Mouse (Mus musculus): Measurements from ENCODE around the gene Arpc3. TPM values are rescaled to one million over a fixed set of nuclear protein-coding genes. Genes with fewer than 3 reads are reported as not detected.
"Not testable (repeated sequence)": the region's sequence is repeated elsewhere in the genome, so short reads cannot be mapped to it uniquely, and the experiment has no call there.

The Arpc3 gene
- polyA plus RNA-seq, 1 experiment: 294 TPM

DNA sequence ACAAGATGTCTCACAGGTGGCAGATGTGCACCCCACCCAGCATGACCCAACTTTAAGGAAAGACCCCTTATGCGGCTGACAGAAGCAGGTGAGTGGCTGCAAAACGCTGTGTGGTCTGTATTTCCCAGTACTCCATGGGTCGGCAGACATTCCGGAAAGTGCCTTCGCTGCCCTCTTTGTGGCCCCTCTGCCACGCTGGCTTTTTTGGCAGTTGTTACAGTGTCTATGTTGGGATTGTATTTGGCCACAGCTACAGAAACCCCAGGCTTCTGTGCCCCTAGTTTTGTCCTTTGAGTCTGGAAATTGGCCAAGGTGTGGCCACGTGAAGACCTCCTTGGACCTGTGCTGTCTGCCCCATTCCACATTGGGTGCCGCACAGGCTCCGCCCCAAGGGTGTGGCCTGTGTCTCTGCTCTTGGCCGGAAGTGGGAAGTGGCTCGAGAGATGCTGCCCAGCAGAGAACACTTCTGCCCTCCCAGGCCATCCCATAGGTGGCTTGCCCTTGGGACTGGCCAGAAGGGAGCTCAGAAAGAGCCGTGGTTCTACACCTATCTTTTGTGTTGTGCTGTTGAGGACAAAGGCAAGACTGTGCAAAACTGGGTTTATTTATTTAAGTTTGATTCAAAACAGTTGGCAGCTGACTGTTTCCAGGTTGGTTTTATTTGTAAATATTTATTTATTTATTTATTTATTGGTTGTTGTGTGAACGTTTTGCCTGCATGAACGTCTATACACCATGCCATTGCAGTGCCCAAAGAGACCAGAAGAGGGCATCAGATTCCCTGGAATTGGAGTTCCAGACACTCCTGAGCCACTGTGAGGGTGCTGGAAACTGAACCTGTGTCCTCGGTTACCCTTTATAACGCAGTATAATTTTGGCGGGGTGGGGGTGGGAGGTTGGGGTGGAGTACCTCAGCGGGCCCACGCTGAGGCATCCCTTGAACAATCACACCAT is 18.3 kb downstream of the Arpc3 start:
- no peak for TF ChIP-seq CTCF (IDR thresholded peaks at IDR 0.05; ENCODE audit: extremely low read depth, insufficient read depth, low read length)
- no peak for TF ChIP-seq POLR2A (IDR thresholded peaks at IDR 0.05; ENCODE audit: extremely low read depth, insufficient read depth, low read length)
- no peak overlapping the region for H3K4me3 ChIP-seq (ENCODE audit: insufficient read depth, low read length)
- no peaks in the 10 kb centered on the region for H3K4me1 ChIP-seq (ENCODE audit: control insufficient read depth, insufficient read depth, low read length)
- H3K27ac ChIP-seq (ENCODE audit: insufficient read depth, low read length): no peak overlapping the region

DNA sequence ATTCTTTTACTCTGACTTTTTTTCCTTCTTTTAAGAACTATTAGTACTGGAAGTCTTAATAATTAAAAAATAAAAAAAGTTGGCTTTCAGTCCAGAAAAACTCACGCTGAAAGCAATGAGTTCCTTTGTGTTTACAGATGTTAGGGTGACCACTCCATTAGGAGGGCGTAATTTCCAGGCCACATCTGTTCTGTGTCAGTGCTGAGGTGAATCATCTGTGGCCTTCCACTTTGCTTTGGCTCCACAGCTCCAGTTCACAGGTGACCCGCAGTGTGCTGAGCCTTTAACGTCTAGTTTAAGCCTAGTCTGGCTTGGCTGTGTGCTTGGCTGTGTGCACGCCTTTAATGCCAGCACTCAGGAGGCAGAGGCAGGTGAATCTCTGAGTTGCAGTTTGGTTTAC is 20.2 kb downstream of the Arpc3 start:
- H3K4me1 ChIP-seq (ENCODE audit: control insufficient read depth, insufficient read depth, low read length): no peaks in the 10 kb centered on the region
- no peak overlapping the region for H3K27ac ChIP-seq (ENCODE audit: insufficient read depth, low read length)
- no peak overlapping the region for H3K4me3 ChIP-seq (ENCODE audit: insufficient read depth, low read length)
- TF ChIP-seq POLR2A (IDR thresholded peaks at IDR 0.05; ENCODE audit: extremely low read depth, insufficient read depth, low read length) (no peak), CTCF (IDR thresholded peaks at IDR 0.05; ENCODE audit: extremely low read depth, insufficient read depth, low read length) (no peak)

DNA sequence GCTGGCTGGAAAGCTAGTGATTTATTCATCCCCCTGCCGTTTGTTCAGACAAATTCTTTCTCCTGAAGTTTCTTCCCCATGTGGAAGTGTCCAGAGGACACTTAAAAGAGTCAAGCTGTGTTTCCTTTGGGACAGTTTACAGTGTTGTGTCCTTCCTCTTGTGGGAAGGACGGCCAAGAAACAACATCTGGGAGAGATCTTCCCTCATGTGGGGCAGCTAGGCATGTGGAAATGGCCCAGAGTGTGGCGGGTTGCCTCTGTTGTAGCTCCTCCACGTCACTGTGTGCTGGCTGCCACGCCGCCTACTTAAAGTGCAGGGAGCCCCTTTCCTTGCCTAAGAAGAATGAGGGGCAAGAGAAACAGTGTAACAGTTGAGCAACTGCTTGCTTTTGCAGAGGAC is 21.1 kb downstream of the Arpc3 start:
- Histone ChIP-seq H3K4me3 (ENCODE audit: insufficient read depth, low read length) (no peak overlapping the region), H3K27ac (ENCODE audit: insufficient read depth, low read length) (no peak overlapping the region), H3K4me1 (ENCODE audit: control insufficient read depth, insufficient read depth, low read length) (no peaks in the 10 kb centered on the region)
- TF ChIP-seq CTCF (IDR thresholded peaks at IDR 0.05; ENCODE audit: extremely low read depth, insufficient read depth, low read length): no peak
- no peak for TF ChIP-seq POLR2A (IDR thresholded peaks at IDR 0.05; ENCODE audit: extremely low read depth, insufficient read depth, low read length)

DNA sequence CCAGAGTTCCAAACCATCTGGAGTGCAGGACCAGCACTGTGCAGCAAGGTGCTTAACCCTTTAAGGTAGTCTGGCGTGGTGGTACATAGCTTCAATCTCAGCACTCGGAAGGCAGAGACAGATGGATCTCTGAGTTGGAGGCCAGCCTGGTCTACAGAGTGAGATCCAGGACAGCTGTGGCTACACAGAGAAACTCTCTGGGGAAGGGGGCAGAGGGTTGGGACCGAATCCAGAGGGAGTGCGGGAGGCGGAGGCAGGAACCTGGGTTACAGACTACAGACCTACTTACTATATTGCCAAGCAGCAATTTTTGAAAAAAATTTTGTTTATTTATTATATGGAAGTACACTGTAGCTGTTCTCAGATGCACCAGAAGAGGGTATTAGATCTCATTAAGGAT is 22.7 kb downstream of the Arpc3 start:
- Histone ChIP-seq H3K4me1 (ENCODE audit: control insufficient read depth, insufficient read depth, low read length) (no peaks in the 10 kb centered on the region), H3K27ac (ENCODE audit: insufficient read depth, low read length) (no peak overlapping the region), H3K4me3 (ENCODE audit: insufficient read depth, low read length) (no peak overlapping the region)
- no peak for TF ChIP-seq POLR2A (IDR thresholded peaks at IDR 0.05; ENCODE audit: extremely low read depth, insufficient read depth, low read length)
- no peak for TF ChIP-seq CTCF (IDR thresholded peaks at IDR 0.05; ENCODE audit: extremely low read depth, insufficient read depth, low read length)

DNA sequence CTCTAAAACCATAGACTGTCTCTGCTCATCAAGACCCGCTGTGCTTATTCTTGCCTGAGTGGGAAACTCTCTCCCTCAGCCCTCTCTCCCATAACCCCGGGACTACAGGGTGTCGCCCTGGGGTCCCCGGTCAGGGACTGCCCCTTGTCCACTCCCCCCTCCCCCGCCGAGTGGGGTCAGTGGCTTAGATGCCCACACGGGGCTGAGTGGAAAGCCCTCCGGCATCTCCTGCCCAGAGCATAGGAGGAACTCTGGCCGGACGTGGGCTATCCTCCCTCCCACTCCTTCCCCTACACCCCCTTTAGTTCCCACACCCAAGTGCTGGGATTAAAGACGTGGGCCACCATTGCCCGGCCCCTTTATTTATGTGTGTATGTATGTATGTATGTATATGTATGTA is 23.8 kb downstream of the Arpc3 start:
- Histone ChIP-seq H3K4me3 (ENCODE audit: insufficient read depth, low read length) (no peak overlapping the region), H3K27ac (ENCODE audit: insufficient read depth, low read length) (no peak overlapping the region), H3K4me1 (ENCODE audit: control insufficient read depth, insufficient read depth, low read length) (no peaks in the 10 kb centered on the region)
- TF ChIP-seq CTCF (IDR thresholded peaks at IDR 0.05; ENCODE audit: extremely low read depth, insufficient read depth, low read length) (no peak), POLR2A (IDR thresholded peaks at IDR 0.05; ENCODE audit: extremely low read depth, insufficient read depth, low read length) (no peak)

DNA sequence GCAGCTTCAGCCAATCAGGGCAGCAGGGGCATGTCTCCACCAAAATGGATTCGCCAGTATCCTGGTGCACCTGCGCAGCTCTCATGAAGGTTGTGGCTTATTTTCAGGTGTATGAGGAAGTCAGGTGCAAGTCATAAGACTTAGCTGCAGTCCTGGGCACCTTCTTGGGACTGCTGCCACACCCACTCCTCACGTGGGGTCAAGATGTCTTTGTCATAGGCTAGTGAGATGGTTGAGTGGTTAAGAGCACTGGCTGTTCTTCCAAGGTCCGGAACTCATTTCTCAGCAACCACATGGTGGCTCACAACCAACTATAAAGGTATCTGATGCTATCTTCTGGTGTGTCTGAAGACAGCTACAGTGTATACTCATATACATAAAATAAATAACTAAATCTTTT is 29.0 kb downstream of the Arpc3 start:
- H3K4me1 ChIP-seq (ENCODE audit: control insufficient read depth, insufficient read depth, low read length); H3K4me3 ChIP-seq (ENCODE audit: insufficient read depth, low read length); H3K27ac ChIP-seq (ENCODE audit: insufficient read depth, low read length): not testable (repeated sequence)

DNA sequence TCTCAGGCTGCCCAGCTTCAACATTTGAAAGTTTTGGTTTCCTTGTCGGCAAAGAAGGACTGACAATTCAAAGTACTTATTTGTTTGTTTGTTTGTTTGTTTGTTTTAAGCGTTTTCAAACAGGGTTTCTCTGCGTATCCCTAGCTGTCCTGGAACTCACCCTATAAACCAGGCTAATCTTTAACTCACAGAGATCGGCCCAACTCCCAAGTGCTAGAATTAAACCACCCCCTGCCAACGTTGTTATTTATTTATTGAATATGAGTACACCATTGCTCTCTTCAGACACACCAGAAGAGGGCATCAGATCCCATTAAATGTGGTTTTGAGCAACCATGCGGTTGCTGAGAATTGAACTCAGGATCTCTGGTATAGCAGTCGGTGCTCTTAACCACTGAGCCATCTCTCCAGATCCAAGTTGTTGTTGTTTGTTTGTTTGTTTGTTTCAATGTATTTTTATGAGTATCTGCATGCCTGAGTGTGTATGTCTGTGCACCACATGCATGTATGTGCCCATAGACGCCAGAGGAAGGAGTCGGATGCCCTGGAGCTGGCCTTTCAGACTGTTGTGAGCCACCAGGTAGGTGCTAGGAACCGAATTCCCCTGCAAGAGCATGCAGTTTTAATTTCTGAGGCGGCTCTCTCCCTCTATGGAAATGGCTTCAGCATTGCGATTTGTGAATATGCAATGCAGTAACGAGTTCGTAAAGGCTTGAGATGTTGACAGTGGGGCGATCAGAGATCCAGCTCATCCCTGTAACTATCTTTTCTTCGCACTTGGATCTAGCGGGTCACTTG is 29.8 kb downstream of the Arpc3 start, which contains the start of gene Anapc7:
Gene Anapc7 (plus strand): TSS at position 423 of the 798 bp plus-strand sequence.
- TF ChIP-seq POLR2A (IDR thresholded peaks at IDR 0.05; ENCODE audit: extremely low read depth, insufficient read depth, low read length): no peak
- no peak for TF ChIP-seq CTCF (IDR thresholded peaks at IDR 0.05; ENCODE audit: extremely low read depth, insufficient read depth, low read length)

DNA sequence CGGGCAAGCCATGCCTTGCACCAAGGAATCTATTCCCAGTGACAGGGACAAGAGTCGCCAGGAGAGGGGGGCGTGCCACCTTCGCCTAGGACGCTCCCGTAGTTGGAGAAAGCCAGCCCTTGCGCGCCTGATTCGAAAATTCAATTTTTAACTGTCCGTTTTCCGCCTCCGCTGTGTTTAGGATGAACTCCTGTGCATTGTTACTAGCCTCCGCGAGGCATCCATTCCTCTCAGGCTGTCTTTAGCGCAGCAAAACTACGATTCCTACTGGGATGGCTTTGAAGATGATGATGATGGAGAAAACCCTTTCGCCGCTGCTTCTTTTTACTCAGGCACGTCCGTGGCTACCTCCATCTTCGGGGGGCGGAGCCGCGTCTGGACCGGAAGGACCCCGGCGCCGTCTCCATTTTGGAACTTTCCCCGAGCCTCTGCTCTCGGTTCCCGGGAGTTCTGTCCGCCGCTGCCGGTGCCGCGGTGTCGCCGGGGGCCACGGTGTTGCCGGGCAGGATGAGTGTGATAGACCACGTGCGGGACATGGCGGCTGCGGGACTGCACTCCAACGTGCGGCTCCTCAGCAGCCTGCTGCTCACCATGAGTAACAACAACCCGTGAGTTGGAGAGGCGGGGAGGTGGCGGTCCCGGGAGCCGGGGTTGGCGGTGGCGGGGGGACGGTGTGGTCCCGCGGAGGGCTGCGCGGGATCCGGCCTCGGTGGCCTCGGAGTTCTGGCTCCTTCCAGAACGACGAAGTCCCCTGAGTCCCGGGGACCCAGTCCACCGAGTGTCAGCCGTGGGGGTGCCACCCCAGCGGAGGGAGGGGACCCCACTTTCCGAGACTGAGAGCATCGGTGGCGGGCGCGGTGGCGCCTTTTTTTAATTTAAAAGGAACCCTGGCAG is 30.6 kb downstream of the Arpc3 start:
- 0 out of 2 replicates have a peak, but pooled peaks have one; percentile 43 for TF ChIP-seq POLR2A (IDR thresholded peaks at IDR 0.05; ENCODE audit: extremely low read depth, insufficient read depth, low read length)
- 0 out of 2 replicates have a peak, but pooled peaks have one; percentile 0 for TF ChIP-seq CTCF (IDR thresholded peaks at IDR 0.05; ENCODE audit: extremely low read depth, insufficient read depth, low read length)
- H3K27ac ChIP-seq (ENCODE audit: insufficient read depth, low read length): 0 out of 2 replicates have a peak overlapping the region, but pooled peaks have one; percentile 26
- H3K4me3 ChIP-seq (ENCODE audit: insufficient read depth, low read length): peak overlapping the region; percentile 70
- peaks cover 2% of the 10 kb centered on the region; the same call in 1 of the 2 replicates for H3K4me1 ChIP-seq (ENCODE audit: control insufficient read depth, insufficient read depth, low read length)

More for the DNA sequence above, 29.8 kb downstream of the Arpc3 start, which contains the start of gene Anapc7:
- peaks cover 2% of the 10 kb centered on the region; the same call in 1 of the 2 replicates for H3K4me1 ChIP-seq (ENCODE audit: control insufficient read depth, insufficient read depth, low read length)
- 0 out of 2 replicates have a peak within 1 kb of the TSS, but pooled peaks have one; percentile 26 for H3K27ac ChIP-seq (ENCODE audit: insufficient read depth, low read length)
- H3K4me3 ChIP-seq (ENCODE audit: insufficient read depth, low read length): peak within 1 kb of the TSS; percentile 70

DNA sequence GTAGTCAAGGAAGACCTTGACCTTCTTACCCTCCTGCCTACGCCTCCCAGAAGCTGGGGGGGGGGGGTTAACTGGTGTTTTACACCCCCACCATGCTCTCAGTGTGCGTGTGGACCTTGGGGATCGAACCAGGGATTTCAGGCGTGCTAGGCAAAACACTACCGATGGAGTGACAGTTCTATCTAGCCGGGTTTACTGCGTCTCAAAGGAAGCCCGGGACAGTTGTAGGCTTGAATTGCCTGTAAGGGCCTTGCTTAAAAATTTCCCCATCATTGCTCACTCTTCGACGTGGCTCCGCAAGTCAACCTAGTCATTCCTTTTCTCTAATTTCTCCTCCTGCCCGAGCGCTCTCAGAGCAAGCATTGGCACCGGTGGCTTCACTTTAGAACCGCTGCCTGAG is 31.4 kb downstream of the Arpc3 start:
- TF ChIP-seq CTCF (IDR thresholded peaks at IDR 0.05; ENCODE audit: extremely low read depth, insufficient read depth, low read length): no peak
- TF ChIP-seq POLR2A (IDR thresholded peaks at IDR 0.05; ENCODE audit: extremely low read depth, insufficient read depth, low read length): no peak
- Histone ChIP-seq H3K27ac (ENCODE audit: insufficient read depth, low read length) (no peak overlapping the region), H3K4me3 (ENCODE audit: insufficient read depth, low read length) (peak overlapping the region; percentile 70), H3K4me1 (ENCODE audit: control insufficient read depth, insufficient read depth, low read length) (peaks cover 2% of the 10 kb centered on the region; the same call in 1 of the 2 replicates)

Data from cortical plate, adult 2 months (tissue).